Mouse (Mus musculus): Measurements from ENCODE around the gene Sim2. TPM values are rescaled to one million over a fixed set of nuclear protein-coding genes. Genes with fewer than 3 reads are reported as not detected.

Gene Sim2
- total RNA-seq, 2 experiments from 2014 or later: not detected

GRCm38 (mm10) chr16:94078318-94079074 lies 6.2 kb upstream of the Sim2 start:
- no peak for DNase-seq (ENCODE audit: low spot score in 2 of 2)

- no peak for DNase-seq (ENCODE audit: low spot score in 2 of 2)
These were observed 5.5 kb upstream of the Sim2 start for GRCm38 (mm10) chr16:94079075-94079855.

- DNase-seq (ENCODE audit: low spot score in 2 of 2): no peak
These were observed 4.7 kb upstream of the Sim2 start for GRCm38 (mm10) chr16:94079856-94080555.

GRCm38 (mm10) chr16:94081596-94081995 lies 3.1 kb upstream of the Sim2 start:
- DNase-seq (ENCODE audit: low spot score in 2 of 2): no peak

GRCm38 (mm10) chr16:94081996-94082708 lies 2.6 kb upstream of the Sim2 start:
- no peak for DNase-seq (ENCODE audit: low spot score in 2 of 2)

GRCm38 (mm10) chr16:94082960-94083847 lies 1.5 kb upstream of the Sim2 start:
- no peak for DNase-seq (ENCODE audit: low spot score in 2 of 2)

GRCm38 (mm10) chr16:94083848-94084525 lies 744 bp upstream of the Sim2 start:
- DNase-seq (ENCODE audit: low spot score in 2 of 2): no peak

DNA sequence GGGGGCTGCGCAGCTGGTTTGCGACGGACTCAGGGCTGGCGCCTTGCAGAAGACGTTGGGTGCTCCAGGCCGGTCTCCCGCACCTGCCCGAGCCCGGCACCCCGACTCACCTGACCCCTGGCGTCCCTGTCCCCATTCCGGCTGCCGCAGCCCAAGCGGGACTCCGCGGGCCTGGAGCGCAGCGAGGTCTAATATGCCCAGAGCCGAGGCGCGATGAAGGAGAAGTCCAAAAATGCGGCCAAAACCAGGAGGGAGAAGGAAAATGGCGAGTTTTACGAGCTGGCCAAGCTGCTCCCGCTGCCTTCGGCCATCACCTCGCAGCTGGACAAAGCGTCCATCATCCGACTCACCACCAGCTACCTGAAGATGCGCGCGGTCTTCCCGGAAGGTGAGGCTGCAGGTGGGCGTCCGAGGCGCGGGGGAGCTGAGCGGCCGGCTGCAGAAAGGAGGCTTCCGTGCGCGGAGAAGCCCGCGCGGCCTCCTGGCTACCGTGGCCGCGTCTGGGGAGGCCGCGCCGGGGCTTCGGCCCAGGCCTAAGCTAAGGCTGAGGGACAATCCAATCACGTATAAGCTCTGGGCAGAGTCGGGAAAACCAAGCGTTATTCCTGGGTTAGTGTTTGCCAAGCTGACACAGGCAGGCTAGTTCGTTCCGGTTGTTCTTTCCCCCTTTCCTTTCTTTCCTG lies 1.0 kb downstream of the Sim2 start:
- no peak for DNase-seq (ENCODE audit: low spot score in 2 of 2)

GRCm38 (mm10) chr16:94086701-94087569 lies 2.2 kb downstream of the Sim2 start:
- no peak for DNase-seq (ENCODE audit: low spot score in 2 of 2)

DNA sequence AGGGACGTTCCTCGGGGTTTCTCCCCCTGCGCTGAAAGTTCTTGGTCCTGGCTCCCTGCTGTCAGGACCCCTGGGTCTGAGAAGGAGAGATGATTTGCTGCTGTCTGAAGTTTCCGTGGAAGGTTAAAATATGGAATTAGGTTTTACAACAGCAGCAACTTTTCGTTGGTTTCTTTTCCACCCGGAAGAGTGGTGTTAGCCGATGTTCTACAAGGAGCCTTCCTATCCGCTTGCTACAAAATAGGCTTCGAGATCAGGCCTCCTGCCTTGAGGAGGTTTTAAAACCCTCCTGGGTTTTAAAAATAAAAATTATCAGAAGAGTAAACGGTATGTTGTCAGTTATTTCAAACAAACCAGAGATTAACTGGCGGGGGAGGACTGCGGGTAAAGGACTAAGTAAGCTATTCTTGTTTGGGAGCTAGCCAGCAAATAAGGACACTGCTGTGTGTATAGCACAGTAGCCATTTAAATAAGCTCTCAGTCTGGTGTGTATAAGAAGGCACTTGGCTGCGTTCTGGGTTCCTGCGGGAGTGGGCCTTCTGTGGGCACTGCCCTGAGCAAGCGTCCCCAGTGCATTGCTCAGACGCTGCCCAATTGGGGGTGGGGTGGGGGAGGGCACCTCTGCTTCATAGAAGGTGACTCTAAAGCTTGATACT lies 3.0 kb downstream of the Sim2 start:
- DNase-seq (ENCODE audit: low spot score in 2 of 2): no peak

- no peak for DNase-seq (ENCODE audit: low spot score in 2 of 2)
These were observed 3.6 kb downstream of the Sim2 start for GRCm38 (mm10) chr16:94088226-94088748.

- no peak for DNase-seq (ENCODE audit: low spot score in 2 of 2)
These were observed 4.3 kb downstream of the Sim2 start for GRCm38 (mm10) chr16:94088819-94089692.

GRCm38 (mm10) chr16:94092511-94093150 lies 7.9 kb downstream of the Sim2 start:
- no peak for DNase-seq (ENCODE audit: low spot score in 2 of 2)

DNA sequence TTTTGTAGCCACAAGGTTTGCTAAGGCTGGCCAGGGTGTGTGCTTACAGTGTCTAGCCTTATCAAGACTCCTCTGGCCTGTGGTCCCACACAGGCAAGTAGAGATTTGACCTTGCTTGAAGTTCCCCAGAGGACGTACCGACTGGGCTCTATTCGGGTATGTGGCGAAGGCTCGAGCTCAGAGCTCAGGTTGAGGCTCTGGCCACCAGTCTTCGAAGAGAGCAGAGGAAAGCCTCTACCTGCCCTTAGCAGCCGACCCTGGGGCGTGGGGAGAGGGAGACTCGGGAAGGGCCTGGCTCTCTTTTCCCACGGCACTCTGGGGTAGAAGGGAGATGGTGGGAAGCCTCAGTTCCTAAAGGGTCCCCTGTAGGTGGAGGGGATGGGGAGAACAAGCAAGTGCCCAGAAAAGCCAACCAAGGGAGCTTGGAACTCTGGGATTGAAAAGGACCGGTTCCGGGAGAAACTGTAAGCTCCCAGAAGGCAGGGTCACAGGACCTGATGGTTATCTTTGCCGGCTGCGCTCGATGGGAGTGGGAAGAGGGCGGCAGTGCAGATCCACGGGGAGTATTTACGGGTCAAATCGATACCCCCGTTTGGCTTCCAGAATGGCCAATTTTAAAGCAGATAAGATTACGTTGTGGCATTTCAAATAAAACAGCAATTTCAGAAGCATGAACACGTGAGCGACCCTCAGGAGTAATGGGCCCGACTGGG lies 8.6 kb downstream of the Sim2 start:
- no peak for DNase-seq (ENCODE audit: low spot score in 2 of 2)
